Mouse (Mus musculus): ENCODE results near the gene Hsdl1.
A peak's percentile ranks its signal among the peaks of the same experiment; 100 is the strongest.

Gene Hsdl1

DNA sequence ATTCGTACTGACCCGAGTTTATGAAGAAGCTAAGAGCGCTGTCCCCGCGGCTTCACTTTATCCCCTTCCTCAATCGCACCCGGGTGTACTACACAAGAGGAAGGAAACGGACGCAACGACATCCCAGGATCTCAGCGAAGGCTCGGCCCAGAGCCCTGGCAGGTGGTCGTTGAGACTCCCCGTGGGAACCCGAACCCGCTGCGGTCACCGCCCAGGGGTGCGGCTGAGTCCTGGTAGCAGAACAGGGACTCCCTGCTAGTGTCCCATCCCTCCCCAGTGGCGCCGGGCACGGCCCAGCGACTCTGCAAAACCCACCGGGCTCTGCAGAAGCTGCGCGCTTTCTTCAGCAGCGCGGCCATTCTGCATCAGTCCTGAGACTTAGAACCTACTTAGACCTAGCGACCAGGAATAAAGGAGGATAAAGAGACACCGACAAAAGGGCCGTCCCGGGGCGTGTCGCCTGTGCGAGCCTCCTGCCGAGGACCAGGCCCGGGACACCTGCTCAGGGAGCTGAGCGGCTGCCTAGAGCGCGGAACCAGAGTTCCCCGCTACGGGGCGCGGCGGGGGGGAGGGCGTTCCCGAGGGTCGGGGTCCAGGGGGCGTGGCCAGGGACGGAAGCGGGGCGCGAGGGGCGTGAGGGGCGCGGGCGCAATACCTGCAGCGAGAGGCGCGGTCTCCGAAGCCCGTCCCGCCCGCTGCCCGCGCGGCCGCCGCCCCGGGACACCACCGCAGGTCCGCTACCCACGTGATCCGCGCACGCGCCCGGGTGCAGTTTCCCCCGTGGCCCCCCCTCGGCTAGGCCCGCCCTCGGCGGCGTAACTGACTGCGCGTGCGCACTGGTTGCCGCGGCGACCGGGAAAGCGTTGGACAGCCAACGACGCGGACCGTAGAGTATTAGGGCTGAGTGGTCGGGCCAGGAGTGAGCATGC is at the start of gene Hsdl1, which contains the start of gene Dnaaf1:
Gene Hsdl1, minus strand, starts transcription at position 747 of the 929 bp plus-strand sequence.
Gene Dnaaf1, plus strand, starts transcription at position 799 of the 929 bp plus-strand sequence.
- peak; percentile 95 for DNase-seq

DNA sequence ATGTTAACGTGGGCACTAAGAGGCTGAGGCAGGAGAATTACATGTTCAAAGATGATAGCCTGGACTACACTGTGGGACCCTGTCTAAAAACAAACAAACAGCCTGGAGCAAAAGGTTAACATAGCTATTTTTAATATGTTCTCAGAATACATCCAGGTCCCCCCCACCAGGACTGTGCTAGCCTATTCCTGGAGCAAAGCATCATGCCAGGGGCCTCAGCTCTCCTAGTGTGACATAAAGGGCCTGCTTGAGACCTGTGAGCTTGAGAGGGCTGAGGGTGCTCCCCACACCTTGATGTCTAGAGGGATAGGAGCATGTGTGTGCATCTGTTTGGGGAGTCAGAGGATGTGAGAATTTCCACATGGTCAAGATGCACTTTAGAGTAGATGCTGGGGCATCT is 48.8 kb upstream of the Hsdl1 start:
- DNase-seq: no peak

DNA sequence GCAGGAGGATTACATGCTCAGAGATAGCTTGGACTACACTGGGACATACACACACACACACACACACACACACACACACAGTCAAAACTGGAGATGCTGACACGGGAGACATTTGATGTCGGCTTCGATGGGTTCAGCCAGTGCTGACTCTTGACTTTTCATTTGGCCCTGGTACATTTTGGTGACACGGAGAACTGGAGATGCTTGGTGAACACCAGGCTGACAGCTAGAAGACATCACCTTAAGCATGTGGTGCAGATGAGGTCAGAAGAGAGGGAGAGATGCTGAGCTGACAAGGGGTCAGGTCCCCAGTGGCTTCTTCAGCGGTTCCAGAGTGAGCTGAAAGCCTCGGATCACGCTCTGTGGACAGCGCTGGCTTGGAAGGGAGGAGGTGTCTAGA is 48.1 kb upstream of the Hsdl1 start:
- no peak for DNase-seq

DNA sequence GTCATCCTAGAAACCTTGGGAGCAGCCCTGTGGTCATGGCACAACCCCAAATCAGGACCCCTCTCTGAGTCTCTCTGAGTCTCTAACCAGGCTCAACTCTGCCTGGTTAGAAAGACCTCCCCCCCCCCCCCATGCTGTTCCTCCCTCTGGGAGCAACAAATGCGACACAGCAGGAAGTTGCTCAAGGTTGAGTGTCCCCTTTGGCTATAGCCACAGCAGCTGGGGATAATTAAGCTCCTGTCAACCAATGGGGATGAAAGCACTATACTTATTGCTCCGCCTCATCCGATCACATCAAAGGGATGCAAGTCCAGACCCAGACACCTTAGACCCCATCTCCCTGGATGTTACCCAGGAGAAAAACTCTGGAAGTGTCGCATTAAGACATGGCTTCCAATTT is 47.6 kb upstream of the Hsdl1 start:
- DNase-seq: no peak

DNA sequence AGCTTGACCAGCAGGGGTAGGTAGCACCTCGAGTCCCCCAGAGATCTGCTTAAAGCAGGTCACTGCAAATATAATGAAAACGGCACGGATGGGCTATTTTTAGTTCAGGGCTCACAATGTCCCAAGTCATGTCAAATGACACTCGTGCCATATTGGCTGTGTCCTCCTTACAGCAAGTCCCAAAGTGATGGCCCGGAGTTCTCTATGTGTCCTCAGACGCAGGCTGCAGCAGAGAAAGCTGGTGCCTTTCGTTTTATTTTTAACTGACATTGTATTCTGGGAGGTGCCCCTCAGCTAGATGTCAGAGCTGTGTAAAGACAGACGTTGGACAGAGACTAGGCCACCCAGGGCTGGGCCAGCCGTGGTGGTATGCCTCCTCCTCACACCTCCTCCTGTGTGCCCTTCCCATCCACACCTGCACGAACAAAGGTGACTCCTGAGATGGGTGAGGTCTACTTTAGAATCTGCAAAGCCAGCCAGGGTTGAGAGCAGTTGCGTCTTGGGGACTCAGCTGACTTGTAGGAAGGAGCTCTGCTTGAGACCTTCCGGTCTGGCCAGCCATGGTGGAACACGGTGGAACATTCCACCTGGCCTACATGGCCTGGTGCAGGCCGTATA is 46.0 kb upstream of the Hsdl1 start:
- DNase-seq: no peak

DNA sequence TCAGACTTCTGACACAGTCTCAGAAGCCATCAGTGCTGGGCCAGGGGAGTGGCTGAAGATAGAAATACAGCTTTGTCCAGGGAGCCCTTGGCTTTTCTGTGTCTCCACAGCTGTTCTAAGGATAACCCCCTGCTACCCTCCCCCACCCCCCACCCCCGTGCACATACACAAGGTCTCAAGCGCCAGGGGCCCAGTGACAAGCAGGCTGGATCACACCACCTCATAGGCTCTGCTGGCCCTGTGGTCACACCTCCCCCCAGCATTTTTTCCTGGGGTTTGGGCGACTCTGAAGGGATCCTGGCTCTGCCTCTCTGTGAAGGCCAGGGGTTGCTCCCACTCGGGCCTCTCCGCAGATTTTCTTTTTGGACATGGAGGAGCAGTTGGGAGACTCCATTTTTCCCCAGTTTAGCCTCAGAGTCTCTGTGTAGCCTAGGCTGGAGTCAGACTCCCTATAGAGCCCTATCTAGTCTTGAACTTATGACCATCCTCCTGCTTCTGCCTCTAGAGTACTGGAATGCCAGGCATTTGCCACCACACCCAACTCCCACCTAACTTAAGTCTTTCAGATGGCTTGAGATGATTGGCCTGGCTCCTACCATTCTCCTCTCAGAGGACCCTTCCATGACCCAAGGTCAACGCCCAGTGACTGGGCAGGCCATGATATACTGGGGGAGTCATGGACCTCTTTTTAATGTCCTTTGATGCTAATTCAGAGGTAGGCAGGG is 45.3 kb upstream of the Hsdl1 start:
- no peak for DNase-seq

DNA sequence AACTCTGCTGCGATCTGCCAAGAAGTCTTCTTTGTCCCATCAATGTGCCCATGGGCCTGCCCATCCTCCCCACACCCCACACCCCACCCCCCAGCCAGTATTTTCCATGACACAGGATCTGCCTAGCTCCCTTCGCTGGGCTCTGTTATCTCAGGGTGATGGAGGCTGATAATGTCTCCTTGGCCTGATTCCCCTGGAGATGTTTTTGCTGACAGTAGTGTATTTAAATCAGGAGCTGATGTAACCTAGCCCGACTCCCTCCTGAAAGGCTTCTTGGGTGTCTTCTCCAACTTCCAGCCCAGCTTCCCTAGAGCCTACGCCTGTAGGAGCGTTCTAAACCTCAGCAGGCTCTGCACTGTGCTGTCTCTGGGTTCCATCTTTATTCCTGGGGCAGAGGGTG is 43.9 kb upstream of the Hsdl1 start:
- DNase-seq: no peak

DNA sequence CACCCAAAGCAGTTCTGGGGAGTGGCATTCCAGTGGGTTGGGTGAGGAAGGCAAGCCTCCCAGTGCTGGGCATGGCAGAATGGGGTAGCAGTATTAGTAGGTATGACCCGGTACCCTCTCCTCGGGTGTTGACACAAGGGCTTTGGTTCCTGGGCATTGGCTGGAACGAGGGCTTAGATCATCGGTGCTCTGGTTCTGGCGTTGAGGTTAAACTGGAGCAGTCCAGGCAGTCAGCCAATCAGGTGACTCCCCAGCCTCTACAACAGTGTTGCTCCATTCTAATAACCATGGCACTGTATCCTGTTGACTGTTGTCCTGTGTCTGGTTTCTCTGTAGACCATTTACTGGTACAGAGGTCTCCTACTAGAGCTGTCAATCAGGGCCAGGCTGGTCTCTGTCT is 42.6 kb upstream of the Hsdl1 start:
- no peak for DNase-seq

DNA sequence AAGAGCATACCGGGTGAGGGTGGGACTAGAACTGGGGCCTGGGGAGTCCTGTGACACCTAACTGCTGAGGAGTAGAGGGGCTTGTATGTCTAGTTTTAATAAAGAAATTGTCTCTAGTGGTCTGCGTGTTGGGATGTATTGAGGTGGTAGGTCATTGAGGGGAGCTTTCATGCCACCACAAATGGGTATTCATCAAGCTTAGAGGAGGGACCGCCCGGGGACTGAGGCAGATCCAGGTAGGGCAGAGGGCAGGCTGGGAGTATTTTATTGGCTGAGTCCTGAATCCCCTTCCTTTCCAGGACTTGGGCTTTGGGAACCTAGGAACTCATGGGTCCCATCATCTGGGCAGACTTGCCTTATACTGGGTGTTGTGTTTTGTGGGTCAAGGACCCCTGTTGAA is 41.8 kb upstream of the Hsdl1 start:
- DNase-seq: no peak

DNA sequence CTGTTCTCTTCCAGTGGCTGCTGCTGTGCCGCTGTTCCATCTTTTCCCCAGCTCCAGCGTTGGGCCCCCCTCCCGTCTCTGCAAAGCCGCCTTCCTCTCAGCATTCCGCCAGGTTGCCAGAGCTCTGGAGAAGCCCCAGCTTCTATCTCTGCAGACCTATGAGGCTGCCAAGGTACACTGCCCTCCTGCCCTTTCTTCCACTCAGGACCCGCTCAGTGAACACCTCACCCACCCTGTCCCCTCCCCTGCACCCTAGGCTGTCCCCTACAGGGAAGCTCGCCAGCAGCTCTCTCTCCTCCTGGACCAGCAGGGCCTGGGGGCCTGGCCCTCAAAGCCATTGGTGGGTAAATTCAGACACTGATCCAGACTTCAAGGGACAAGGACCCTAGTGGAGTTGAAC is 41.4 kb upstream of the Hsdl1 start:
- DNase-seq: no peak

DNA sequence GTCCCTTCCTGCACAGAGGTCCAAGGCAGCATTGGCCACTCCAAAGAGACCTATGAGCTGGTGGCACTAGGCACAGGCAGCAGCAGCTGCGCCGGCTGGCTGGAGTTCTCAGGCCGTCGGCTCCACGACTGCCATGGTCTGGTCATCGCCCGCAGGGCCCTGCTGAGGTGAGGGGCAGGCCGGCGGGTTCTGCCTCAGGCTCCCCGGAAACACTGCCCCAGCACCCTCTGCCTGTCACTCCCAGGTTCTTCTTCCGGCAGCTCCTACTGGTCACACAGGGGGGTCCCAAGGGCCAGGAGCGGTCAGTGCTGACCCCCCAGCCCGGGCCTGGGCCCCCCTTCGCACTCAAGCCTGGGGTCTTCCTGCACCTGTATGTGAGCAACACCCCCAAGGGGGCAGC is 40.1 kb upstream of the Hsdl1 start:
- no peak for DNase-seq

DNA sequence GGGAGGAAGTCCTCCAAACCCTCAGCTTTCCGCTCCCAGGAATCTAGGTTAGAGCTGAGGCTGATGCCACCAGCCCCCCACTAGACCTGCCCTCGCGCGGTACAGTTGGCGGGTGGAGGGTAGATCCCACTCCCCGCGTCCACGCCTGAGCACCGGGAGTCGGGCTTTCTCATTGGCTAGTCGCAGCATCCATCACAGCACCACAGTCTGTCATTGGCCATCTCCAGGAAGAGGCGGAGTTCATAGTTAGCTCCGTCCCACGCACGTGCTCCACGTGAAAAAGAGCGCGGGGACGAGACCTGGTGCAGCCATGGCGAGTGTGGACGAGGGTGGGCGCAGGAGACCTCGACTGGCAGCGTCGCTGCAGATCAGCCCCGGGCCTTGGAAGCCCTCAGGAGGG is 37.5 kb upstream of the Hsdl1 start, which contains the start of gene Adad2:
Gene Adad2, plus strand, starts transcription at position 277 of the 400 bp plus-strand sequence.
- DNase-seq: no peak

DNA sequence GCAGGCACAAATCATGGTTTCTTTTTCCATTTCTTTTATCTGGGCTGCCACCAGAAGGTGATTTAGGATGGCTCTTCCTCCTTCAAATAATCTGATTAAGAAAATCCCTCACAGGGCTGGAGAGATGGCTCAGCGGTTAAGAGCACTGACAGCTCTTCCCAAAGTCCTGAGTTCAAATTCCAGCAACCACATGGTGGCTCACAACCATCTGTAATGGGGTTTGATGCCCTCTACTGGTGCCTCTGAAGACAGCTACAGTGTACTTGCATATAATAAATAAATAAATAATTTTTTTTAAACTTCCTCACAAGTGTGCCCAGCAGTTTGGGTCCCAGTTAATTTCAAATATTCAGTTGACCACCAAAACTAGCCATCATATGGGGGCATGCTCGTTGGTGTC is 31.2 kb upstream of the Hsdl1 start:
- no peak for DNase-seq

DNA sequence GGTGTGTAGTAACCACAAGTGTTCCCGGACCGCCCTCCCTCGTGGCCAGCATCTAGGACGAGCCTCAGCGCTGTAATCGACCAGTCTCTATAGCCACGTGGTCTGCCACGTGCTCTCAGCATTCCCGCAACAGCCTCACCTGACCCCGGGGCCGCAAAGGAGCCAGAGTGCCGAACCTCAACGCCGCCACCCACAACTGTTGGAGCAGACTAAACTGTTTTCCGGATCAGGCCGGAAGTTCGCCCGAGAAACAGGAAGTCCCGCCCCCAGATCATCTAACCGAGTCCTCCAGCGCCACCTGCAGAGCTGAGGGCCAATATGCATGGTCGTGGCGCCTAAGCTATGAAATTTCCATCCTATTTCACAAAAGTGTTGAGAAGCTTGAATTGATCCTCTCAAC is 30.0 kb upstream of the Hsdl1 start, which contains the start of gene Taf1c:
Gene Taf1c, minus strand, starts transcription at position 227 of the 400 bp plus-strand sequence.
- peak; percentile 95 for DNase-seq

DNA sequence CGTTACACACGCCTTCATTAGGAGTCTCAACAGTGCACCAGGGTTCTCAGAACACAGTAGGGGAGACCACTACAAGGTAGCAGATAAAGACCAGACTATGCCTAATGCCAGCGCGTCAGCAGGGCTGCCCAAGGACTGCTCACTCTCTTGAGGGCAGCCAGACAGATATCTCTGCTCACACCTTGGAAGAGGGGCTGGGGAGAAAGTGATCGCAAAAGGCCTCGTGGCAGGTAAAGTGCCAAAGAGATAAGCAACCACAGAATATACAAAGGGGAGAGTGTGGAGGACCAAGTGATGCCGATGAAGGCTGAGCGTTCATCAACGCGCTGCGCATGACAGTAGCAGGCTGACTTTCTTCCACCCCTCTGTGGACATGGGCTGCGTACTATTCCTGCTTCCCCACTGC is 29.4 kb upstream of the Hsdl1 start:
- no peak for DNase-seq

DNA sequence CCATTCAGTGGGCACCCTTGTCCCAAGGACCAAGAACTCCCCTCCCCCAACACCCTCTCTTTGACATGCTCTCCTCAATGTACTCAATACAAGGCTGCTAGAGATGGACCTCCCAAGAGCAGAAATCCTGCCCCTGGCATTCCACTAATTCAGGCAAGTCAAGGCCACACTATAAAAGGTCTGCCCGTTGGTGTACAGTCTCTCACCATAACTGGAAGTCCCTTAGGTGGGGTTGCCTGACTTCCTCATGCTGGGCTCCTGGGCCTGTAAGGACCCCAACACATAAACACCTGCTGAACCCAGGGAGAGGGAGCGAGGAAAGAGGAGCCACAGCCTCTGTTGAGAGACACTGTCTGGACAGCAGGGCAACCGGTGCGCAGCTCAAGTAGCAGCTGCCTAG is 28.8 kb upstream of the Hsdl1 start:
- no peak for DNase-seq

DNA sequence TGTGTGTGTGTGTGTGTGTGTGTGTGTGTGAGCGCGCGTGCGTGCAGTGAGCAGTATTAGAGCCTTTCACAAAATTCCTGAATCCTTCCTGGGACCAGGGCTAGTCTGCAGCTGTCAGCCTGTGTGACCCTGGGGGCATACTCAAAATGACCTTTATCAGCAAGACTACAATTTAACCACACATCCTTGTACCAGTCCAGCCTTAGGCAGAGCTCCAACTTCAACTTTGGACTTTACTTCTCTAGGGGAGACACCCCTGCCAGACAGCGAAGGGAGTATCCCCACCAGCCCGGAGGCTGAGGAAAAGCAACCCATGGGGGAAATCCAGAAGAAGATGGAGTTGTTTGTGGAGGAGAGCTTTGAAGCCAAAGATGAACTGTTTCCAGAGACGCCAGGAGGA is 16.5 kb upstream of the Hsdl1 start:
- DNase-seq: no peak

DNA sequence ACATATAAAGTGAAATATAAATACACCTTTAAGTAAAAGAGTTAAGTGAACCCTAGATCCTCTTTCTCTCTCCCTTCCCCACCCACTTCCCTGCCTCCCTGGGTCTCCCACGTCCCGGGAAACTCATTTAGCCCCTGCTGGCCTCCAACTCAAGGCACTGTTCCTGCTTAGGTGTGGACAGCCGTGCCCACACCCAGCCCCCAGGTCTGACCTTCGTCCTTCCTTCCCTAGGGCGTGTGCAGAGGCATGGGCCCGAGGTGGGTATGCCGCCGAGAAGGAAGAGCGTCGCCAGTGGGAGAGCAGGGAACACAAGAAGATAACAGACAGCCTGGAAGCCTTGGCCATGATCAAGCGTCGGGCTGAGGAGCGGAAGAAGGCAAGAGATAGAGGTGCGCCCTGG is 15.4 kb upstream of the Hsdl1 start:
- DNase-seq: no peak

DNA sequence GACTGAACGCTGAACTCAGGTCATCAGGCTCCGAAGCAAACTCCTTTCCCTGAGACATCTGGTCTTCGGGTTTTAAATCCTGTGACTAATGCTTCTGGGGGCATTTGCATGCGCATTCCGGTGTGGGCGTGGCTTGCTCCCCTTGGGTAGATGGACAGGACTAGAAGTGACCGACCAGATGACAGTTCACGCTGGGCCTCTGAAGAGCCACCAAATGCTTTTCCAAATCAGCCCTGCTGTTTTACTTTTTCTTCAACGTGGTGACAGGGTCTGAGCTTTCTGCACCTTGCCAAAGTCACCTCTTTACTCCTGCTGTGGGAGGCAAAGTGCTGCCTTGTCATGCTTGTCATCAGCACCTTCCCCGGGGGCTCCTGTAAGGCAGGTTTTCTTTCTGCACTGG is 13.9 kb upstream of the Hsdl1 start:
- DNase-seq: no peak

DNA sequence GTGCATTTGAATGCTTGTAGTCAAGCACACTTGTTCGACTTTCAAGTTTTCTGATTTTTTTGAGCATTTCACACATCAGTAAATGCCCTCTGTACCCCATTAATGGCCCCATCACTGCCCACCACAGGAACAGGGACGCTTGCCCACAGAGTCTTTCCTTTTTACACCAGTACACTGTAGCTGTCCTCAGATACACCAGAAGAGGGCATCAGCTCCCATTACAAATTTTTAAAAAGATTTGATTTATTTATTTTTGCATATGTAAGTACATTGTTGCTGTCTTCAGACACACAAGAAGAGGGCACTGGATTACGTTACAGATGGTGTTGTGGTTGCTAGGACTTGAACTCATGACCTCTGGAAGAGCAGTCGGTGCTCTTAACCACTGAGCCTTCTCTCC is 13.3 kb upstream of the Hsdl1 start:
- DNase-seq: no peak

DNA sequence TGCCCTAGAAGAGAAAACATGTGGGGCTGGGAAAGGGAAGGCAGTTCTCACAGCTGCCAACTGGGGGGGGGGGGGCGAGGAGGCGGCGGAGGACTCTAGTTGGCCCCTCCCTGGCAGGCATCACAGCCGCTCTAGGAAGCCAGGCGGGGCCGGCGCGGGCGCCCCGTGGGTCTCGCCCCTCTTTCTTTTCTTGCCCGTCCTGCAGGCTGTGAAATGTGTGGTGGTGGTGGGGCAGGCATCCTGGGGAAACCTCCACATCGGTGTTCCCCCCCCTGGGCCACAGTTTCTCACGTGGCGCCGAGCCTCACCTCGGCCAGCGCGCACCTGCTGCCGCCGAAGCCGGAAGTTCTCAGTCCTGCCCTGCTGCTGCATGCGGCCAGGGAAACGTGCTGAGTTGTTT is 10.9 kb upstream of the Hsdl1 start:
- no peak for DNase-seq

DNA sequence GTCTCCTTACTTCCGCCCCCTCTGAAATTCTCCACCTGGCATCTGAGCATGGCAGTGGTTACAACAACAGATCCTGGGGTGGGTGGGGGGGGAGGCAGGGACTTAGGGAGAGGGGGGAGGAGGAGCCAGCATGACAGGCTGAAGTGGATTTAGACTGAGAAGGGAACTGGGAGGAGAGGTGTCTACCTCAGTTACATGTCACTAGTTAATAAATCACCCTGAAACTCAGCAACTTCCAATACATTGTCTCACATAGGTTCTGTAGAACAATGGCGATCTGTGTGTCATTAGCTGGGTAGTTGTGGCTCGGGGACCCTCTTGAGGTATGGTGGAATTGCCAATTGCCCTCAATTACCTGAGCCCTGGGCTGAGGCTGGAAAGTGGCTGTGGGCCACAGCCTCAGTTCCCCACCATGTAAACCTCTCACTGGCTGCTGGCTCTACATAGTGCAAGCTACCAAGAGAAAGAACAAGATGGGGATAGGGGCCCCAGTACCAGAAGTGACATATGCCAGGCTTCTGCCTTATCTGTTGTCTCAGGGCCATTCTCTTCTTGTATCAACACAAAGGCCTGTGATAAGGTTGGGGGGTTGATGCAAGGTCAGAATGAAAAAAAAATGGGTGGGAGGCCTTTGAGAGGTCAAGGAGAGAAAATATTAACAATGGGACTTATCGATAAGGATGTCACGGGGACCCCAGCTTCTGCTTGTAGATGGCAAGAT is 5.6 kb upstream of the Hsdl1 start:
- no peak for DNase-seq

DNA sequence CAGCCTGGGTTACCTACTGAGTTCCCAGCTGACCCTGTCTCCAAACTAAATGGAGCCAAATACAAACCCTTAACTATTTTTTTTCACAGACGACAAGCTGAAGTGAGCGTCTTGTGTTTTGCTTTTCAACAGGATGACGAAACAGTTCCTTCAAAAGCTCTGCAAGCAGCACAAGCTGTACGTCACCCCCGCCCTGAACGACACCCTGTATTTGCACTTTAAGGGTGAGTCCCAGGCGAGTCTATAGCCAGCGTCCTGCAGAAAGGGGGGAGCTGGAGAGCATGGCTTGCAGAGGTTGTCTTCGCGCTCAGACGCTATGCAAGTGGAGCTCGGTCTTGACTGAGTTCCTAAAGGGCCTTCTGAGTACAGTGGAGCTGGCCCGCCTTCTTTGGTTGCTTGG is 4.1 kb upstream of the Hsdl1 start:
- no peak for DNase-seq

Data from cerebellum, adult 9-10 months (tissue).